Mouse (Mus musculus): Measurements from ENCODE around the gene Map3k14. TPM values are rescaled to one million over a fixed set of nuclear protein-coding genes. Genes with fewer than 3 reads are reported as not detected.

Map3k14 gene
- polyA plus RNA-seq (2015; fragmentation: Nextera tagmentation; extraction: Ambion mirVana), result 0.56 and 0.64 TPM in 2 replicates

DNA sequence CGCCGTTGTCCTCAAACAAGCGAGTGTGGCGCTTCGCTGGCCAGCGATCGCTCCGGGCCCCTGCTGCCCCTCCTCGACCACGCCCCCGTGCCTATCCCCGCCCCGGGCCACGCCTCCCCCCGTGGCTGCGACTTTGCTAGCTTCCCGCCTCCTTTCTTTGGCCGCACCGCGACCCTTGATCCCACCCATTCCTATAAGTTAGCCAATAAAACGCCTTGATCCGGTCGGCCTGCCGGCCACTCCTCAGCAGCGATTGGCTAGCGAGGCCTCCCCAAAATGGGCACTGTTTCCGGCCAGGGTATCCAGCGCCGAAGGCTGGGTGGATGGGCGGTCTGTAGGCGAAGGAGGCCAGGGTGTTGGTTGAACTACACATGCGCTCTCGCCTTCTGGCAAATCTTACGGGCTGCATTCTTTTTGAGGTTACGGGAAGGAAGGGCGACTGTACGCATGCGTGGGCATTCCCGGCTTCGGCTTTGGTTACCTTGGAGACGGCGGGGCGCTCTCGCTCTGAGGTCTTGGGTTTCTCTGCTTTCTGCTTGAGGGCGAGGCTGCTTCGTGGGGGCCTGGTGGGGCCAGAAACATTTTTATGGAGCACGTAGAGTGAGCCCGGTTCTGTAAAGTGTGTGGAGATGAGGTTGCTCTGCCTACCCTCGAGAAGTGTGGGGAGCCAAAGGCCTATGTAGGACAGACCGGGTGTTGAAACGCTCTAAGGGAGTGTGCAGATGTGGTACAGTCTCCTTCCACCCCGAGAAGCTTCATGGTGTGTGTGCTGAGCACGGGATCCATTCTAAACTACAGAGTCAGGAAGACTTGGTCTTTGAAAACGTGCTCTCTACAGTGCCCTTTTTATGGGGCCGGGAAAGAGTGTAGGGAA is at the start of gene Map3k14:
Gene Map3k14, minus strand, starts transcription at position 127 of the 874 bp plus-strand sequence.
- Histone ChIP-seq H3K36me3 (ENCODE audit: control insufficient read depth, insufficient read depth) (no peaks in the 10 kb centered on the region), H3K27ac (ENCODE audit: low read length) (peak within 1 kb of the TSS; percentile 60), H3K4me2 (ENCODE audit: low read depth, low read length) (peak within 1 kb of the TSS; percentile 95), H3K4me3 (ENCODE audit: low read depth, low read length) (peak within 1 kb of the TSS; percentile 67), H3K9ac (ENCODE audit: low read depth, low read length) (peak within 1 kb of the TSS; percentile 60), H3K9me3 (replicated peaks; ENCODE audit: control insufficient read depth, low read length) (no peaks in the 10 kb centered on the region), H3K27me3 (ENCODE audit: control insufficient read depth, insufficient read depth, low read depth, low read length) (no peaks in the 10 kb centered on the region), H3K4me1 (ENCODE audit: control insufficient read depth, low read depth, low read length) (peaks cover 13% of the 10 kb centered on the region)
- peak; percentile 96 for ATAC-seq (ENCODE audit: low read depth)
- WGBS (ENCODE audit: insufficient replicate concordance), result 1% methylated on average over 55 of the region's 55 CpGs

DNA sequence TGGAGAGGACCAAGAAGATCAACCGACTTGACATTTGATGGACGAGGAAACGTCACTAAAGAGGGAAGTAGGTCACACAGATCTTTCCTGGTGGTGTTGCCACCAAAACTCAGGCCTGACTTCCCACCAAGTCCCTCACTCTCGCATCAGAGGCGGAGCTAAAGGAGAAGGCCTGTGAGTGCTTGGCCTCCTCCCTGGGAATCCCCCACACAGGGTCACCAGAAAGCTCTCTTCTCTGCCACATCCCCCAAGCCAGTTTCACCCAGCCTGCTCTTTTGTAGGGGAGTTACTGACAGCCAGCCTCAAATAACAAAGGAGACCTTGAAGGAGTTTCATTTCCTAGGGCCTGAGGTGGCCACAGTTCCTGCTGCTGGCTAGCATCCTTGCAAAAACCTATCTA is 48.1 kb upstream of the Map3k14 start:
- 31% methylated on average over 5 of the region's 5 CpGs for WGBS (ENCODE audit: insufficient replicate concordance)
- Histone ChIP-seq H3K27ac (ENCODE audit: low read length) (no peak overlapping the region), H3K4me2 (ENCODE audit: low read depth, low read length) (no peak overlapping the region), H3K36me3 (ENCODE audit: control insufficient read depth, insufficient read depth) (no peaks in the 10 kb centered on the region), H3K4me1 (ENCODE audit: control insufficient read depth, low read depth, low read length) (no peaks in the 10 kb centered on the region; the same call in 1 of the 2 replicates), H3K9ac (ENCODE audit: low read depth, low read length) (no peak overlapping the region), H3K4me3 (ENCODE audit: low read depth, low read length) (no peak overlapping the region), H3K27me3 (ENCODE audit: control insufficient read depth, insufficient read depth, low read depth, low read length) (peaks cover 12% of the 10 kb centered on the region), H3K9me3 (replicated peaks; ENCODE audit: control insufficient read depth, low read length) (no peaks in the 10 kb centered on the region)
- no peak for ATAC-seq (ENCODE audit: low read depth)

DNA sequence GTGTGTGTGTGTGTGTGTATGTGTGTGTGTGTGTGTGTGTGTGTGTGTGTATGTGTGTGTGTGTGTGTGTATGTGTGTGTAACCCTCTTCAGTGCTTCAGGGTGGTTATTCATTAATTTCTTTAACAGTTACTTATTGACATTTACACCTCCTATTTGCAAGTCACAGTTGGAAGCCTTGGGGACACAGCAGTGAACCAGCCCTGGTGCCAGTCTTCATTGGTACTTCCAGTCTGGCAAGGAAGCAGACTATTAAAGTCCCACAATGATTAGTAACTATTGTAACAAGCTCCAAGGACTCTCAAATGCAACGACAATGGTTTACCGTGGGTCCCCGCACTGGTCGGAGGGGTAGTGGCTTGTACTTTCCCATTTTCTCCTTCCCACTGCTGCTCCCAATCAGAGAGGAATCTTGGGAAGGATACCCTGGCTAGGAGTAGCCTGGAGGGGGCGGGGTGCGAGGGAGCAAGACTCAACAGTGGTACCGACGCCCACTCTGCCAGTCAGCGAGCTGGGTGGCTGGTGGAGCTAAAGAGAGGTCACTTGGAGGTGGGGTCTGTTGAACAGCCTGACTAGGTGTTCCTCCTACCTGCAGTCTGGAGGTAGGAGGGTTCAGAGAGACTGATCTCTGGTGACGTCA is 47.6 kb upstream of the Map3k14 start:
- 52% methylated on average over 10 of the region's 10 CpGs for WGBS (ENCODE audit: insufficient replicate concordance)
- no peak for ATAC-seq (ENCODE audit: low read depth)
- H3K27ac ChIP-seq (ENCODE audit: low read length), result no peak overlapping the region
- no peak overlapping the region for H3K9ac ChIP-seq (ENCODE audit: low read depth, low read length)
- no peaks in the 10 kb centered on the region; the same call in 1 of the 2 replicates for H3K4me1 ChIP-seq (ENCODE audit: control insufficient read depth, low read depth, low read length)
- no peak overlapping the region for H3K4me2 ChIP-seq (ENCODE audit: low read depth, low read length)
- no peaks in the 10 kb centered on the region for H3K36me3 ChIP-seq (ENCODE audit: control insufficient read depth, insufficient read depth)
- H3K27me3 ChIP-seq (ENCODE audit: control insufficient read depth, insufficient read depth, low read depth, low read length), result peaks cover 12% of the 10 kb centered on the region
- H3K9me3 ChIP-seq (replicated peaks; ENCODE audit: control insufficient read depth, low read length), result no peaks in the 10 kb centered on the region
- no peak overlapping the region for H3K4me3 ChIP-seq (ENCODE audit: low read depth, low read length)

DNA sequence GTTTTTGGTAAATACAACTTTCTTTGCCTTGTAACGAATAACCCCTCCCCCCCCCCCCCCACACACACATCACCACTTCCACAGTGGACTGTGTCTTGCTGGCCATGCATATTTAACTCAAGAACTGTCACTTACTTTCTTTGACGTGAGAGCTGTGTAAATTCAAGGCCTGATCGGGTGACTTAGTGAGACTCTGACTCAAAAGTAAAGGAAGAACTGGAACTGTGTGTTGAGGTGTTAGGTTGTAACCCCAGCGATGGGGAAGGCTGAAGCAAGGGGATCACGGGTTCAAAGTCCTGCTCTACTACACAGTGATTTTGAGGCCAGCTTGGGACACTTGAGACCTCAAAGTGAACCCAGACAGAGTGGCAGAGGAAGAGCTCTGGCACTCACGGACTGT is 46.3 kb upstream of the Map3k14 start:
- no peak overlapping the region for H3K4me3 ChIP-seq (ENCODE audit: low read depth, low read length)
- no peaks in the 10 kb centered on the region for H3K36me3 ChIP-seq (ENCODE audit: control insufficient read depth, insufficient read depth)
- no peak overlapping the region for H3K4me2 ChIP-seq (ENCODE audit: low read depth, low read length)
- ATAC-seq (ENCODE audit: low read depth), result no peak
- 48% methylated on average over 6 of the region's 6 CpGs for WGBS (ENCODE audit: insufficient replicate concordance)
- no peaks in the 10 kb centered on the region; the same call in 1 of the 2 replicates for H3K4me1 ChIP-seq (ENCODE audit: control insufficient read depth, low read depth, low read length)
- no peak overlapping the region for H3K9ac ChIP-seq (ENCODE audit: low read depth, low read length)
- H3K9me3 ChIP-seq (replicated peaks; ENCODE audit: control insufficient read depth, low read length), result no peaks in the 10 kb centered on the region
- peaks cover 12% of the 10 kb centered on the region for H3K27me3 ChIP-seq (ENCODE audit: control insufficient read depth, insufficient read depth, low read depth, low read length)
- no peak overlapping the region for H3K27ac ChIP-seq (ENCODE audit: low read length)

DNA sequence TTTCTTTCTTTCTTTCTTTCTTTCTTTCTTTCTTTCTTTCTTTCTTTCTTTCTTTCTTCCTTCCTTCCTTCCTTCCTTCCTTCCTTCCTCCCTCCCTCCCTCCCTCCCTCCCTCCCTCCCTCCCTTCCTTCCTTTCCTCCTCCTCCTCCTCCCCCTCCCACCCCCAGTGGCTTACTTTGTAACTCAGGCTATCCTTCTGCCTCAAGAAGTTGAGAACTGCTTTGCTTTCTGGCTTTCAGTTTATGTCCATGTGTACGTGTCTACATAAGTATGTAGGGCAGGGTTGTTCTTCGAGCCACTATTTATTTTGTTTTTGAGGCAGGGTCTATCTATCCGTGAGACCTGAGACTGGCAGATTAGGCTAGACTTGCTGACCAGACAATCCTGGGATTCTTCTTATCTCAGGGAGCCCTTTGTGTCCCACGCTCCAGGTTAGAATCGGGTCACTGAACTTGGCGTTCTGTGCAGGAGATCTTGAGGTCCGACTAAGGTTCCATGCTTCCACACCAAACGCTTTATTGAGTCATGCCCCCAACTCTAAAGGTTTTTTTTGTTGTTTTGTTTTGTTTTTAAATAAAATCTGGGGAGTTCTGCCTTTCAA is 45.5 kb upstream of the Map3k14 start:
- Histone ChIP-seq H3K27ac (ENCODE audit: low read length) (no peak overlapping the region), H3K4me2 (ENCODE audit: low read depth, low read length) (no peak overlapping the region), H3K9ac (ENCODE audit: low read depth, low read length) (no peak overlapping the region), H3K9me3 (replicated peaks; ENCODE audit: control insufficient read depth, low read length) (no peaks in the 10 kb centered on the region), H3K4me1 (ENCODE audit: control insufficient read depth, low read depth, low read length) (no peaks in the 10 kb centered on the region; the same call in 1 of the 2 replicates), H3K27me3 (ENCODE audit: control insufficient read depth, insufficient read depth, low read depth, low read length) (peaks cover 12% of the 10 kb centered on the region), H3K4me3 (ENCODE audit: low read depth, low read length) (no peak overlapping the region), H3K36me3 (ENCODE audit: control insufficient read depth, insufficient read depth) (no peaks in the 10 kb centered on the region)
- no peak for ATAC-seq (ENCODE audit: low read depth)
- 54% methylated on average over 8 of the region's 8 CpGs for WGBS (ENCODE audit: insufficient replicate concordance)

DNA sequence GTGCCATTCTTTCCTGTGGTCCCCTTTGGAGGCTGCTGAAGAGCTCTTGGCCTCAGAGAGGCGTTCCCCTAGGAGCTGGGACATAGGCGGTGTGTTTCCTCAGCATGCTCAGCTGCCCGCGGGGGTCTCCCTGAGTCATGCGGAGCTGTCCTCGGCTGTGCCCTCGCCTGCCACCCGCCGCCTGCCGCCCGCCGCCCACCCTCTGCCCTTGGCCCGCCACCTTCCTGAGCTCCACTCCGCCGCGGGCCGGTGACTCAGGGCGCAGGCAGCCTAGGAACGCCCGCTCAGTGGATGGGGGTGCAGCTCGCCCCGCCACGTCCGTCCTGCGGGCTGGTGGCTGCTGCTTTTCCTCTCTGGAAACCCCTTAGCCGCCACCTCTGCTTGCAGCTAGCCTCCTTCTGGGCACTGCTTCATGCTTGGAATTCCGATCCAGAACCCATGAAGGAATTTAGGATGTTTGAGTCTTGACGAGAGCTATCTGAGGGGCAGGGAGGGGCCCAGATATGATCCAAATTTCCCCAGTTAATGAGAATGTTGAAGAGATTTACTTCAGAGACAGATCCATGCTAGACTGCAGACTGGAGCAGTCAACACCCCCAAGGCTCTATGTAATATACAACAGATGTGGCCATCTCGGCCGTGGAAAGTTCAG is 44.8 kb upstream of the Map3k14 start:
- Histone ChIP-seq H3K4me3 (ENCODE audit: low read depth, low read length) (no peak overlapping the region), H3K9me3 (replicated peaks; ENCODE audit: control insufficient read depth, low read length) (no peaks in the 10 kb centered on the region), H3K27me3 (ENCODE audit: control insufficient read depth, insufficient read depth, low read depth, low read length) (peaks cover 12% of the 10 kb centered on the region), H3K9ac (ENCODE audit: low read depth, low read length) (no peak overlapping the region), H3K36me3 (ENCODE audit: control insufficient read depth, insufficient read depth) (no peaks in the 10 kb centered on the region), H3K27ac (ENCODE audit: low read length) (no peak overlapping the region), H3K4me1 (ENCODE audit: control insufficient read depth, low read depth, low read length) (no peaks in the 10 kb centered on the region; the same call in 1 of the 2 replicates), H3K4me2 (ENCODE audit: low read depth, low read length) (peak overlapping the region; percentile 37)
- WGBS (ENCODE audit: insufficient replicate concordance), result 9% methylated on average over 30 of the region's 30 CpGs
- no peak for ATAC-seq (ENCODE audit: low read depth)

DNA sequence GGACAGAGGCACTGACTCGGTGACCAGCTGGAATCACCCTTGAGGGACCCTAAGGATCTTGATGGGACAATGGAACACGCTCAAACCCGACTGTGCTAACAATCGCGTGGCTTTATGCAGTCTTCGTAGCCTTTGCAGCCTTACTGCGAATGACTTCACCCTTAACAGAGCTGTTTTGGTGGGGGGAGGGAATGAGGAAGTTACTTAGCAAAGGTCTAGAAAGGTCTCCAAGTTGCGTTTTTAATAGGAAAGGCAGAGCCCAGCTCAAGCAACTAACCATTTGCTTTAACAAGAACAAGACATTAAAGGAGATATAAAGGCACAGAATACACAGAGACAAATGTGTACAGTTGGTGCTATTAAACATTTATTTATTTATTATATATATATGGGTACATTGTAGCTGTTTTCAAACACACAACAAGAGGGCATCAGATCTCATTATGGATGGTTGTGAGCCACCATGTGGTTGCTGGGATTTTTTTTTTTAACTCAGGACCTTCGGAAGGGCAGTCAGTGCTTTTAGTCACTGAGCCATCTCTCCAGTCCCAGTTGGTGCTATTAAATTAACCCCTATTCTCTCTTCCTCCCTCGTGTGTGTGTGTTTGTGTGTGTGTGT is 42.8 kb upstream of the Map3k14 start:
- peaks cover 12% of the 10 kb centered on the region for H3K27me3 ChIP-seq (ENCODE audit: control insufficient read depth, insufficient read depth, low read depth, low read length)
- no peak for ATAC-seq (ENCODE audit: low read depth)
- no peak overlapping the region for H3K4me3 ChIP-seq (ENCODE audit: low read depth, low read length)
- H3K9me3 ChIP-seq (replicated peaks; ENCODE audit: control insufficient read depth, low read length), result no peaks in the 10 kb centered on the region
- H3K4me1 ChIP-seq (ENCODE audit: control insufficient read depth, low read depth, low read length), result no peaks in the 10 kb centered on the region; the same call in 1 of the 2 replicates
- 21% methylated on average over 10 of the region's 10 CpGs for WGBS (ENCODE audit: insufficient replicate concordance)
- H3K27ac ChIP-seq (ENCODE audit: low read length), result no peak overlapping the region
- H3K4me2 ChIP-seq (ENCODE audit: low read depth, low read length), result no peak overlapping the region
- H3K9ac ChIP-seq (ENCODE audit: low read depth, low read length), result no peak overlapping the region
- no peaks in the 10 kb centered on the region for H3K36me3 ChIP-seq (ENCODE audit: control insufficient read depth, insufficient read depth)

DNA sequence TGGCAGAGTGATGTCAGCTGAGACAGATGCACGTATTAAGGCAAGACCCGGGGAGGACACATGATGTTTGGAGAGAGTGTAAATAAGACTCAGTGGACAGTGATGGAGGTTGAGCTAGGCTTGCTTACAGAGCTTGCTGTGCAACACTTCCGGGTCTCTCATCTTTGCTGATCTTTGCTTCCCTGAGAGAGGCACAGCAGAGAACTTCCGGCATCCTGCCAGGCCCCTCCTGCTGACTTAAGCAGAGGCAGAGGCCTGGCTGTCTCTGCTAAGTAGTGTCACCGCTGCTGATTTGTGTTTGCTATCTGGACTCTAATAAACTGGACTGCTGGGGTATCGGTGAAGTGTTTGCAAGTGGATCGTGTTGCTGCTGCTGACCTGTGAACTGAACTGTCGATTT is 40.6 kb upstream of the Map3k14 start:
- H3K9ac ChIP-seq (ENCODE audit: low read depth, low read length), result no peak overlapping the region
- peak; percentile 27; the same call in 1 of the 2 replicates for ATAC-seq (ENCODE audit: low read depth)
- no peaks in the 10 kb centered on the region for H3K9me3 ChIP-seq (replicated peaks; ENCODE audit: control insufficient read depth, low read length)
- no peaks in the 10 kb centered on the region for H3K4me1 ChIP-seq (ENCODE audit: control insufficient read depth, low read depth, low read length)
- WGBS (ENCODE audit: insufficient replicate concordance), result 53% methylated on average over 8 of the region's 8 CpGs
- H3K4me3 ChIP-seq (ENCODE audit: low read depth, low read length), result no peak overlapping the region
- H3K27ac ChIP-seq (ENCODE audit: low read length), result no peak overlapping the region
- H3K27me3 ChIP-seq (ENCODE audit: control insufficient read depth, insufficient read depth, low read depth, low read length), result peaks cover 12% of the 10 kb centered on the region
- no peaks in the 10 kb centered on the region for H3K36me3 ChIP-seq (ENCODE audit: control insufficient read depth, insufficient read depth)
- no peak overlapping the region for H3K4me2 ChIP-seq (ENCODE audit: low read depth, low read length)
